Mouse (Mus musculus): ENCODE results near the gene Rpl19. TPM values are rescaled to one million over a fixed set of nuclear protein-coding genes. Genes with fewer than 3 reads are reported as not detected.

Gene Rpl19
- polyA plus RNA-seq, 1 experiment from 2014 or later = 1,072 TPM

- Histone ChIP-seq H3K4me3 (replicated peaks) (peak overlapping the region; percentile 87), H3K4me2 (peak overlapping the region; percentile 90), H3K4me1 (peaks cover 37% of the 10 kb centered on the region), H3K27ac (peak overlapping the region; percentile 93), H3K27me3 (peaks cover 31% of the 10 kb centered on the region), H3K9me3 (replicated peaks) (no peaks in the 10 kb centered on the region), H3K36me3 (no peaks in the 10 kb centered on the region), H3K9ac (peak overlapping the region; percentile 81)
- peak; percentile 77 for ATAC-seq (replicated peaks; ENCODE audit: low FRiP score)
- under 1% methylated on average over 42 of the region's 42 CpGs for WGBS
Measured at GRCm38 (mm10) chr11:97987551-97988526, 38.7 kb upstream of the Rpl19 start.

GRCm38 (mm10) chr11:97988530-97989096, 37.9 kb upstream of the Rpl19 start:
- 0% methylated on average over 26 of the region's 26 CpGs for WGBS
- H3K9ac ChIP-seq = peak overlapping the region; percentile 81
- ATAC-seq (replicated peaks; ENCODE audit: low FRiP score) = peak; percentile 84

GRCm38 (mm10) chr11:97994539-97995100, 31.9 kb upstream of the Rpl19 start:
- Histone ChIP-seq H3K27ac (no peak overlapping the region), H3K36me3 (no peaks in the 10 kb centered on the region), H3K4me1 (peaks cover 37% of the 10 kb centered on the region), H3K9me3 (replicated peaks) (no peaks in the 10 kb centered on the region), H3K27me3 (peaks cover under 1% of the 10 kb centered on the region; the same call in 1 of the 2 replicates), H3K4me3 (replicated peaks) (peak overlapping the region; percentile 54), H3K9ac (peak overlapping the region; percentile 46; the same call in 1 of the 2 replicates), H3K4me2 (peak overlapping the region; percentile 95)
- peak; percentile 49 for ATAC-seq (replicated peaks; ENCODE audit: low FRiP score)
- WGBS = 6% methylated on average over 13 of the region's 13 CpGs

More at GRCm38 (mm10) chr11:97988530-97989096, 37.9 kb upstream of the Rpl19 start:
- H3K4me2 ChIP-seq = peak overlapping the region; percentile 90
- H3K4me3 ChIP-seq (replicated peaks) = peak overlapping the region; percentile 87
- H3K36me3 ChIP-seq = no peaks in the 10 kb centered on the region
- no peaks in the 10 kb centered on the region for H3K9me3 ChIP-seq (replicated peaks)
- peaks cover 37% of the 10 kb centered on the region for H3K4me1 ChIP-seq
- H3K27ac ChIP-seq = peak overlapping the region; percentile 93
- peaks cover 31% of the 10 kb centered on the region for H3K27me3 ChIP-seq

DNA sequence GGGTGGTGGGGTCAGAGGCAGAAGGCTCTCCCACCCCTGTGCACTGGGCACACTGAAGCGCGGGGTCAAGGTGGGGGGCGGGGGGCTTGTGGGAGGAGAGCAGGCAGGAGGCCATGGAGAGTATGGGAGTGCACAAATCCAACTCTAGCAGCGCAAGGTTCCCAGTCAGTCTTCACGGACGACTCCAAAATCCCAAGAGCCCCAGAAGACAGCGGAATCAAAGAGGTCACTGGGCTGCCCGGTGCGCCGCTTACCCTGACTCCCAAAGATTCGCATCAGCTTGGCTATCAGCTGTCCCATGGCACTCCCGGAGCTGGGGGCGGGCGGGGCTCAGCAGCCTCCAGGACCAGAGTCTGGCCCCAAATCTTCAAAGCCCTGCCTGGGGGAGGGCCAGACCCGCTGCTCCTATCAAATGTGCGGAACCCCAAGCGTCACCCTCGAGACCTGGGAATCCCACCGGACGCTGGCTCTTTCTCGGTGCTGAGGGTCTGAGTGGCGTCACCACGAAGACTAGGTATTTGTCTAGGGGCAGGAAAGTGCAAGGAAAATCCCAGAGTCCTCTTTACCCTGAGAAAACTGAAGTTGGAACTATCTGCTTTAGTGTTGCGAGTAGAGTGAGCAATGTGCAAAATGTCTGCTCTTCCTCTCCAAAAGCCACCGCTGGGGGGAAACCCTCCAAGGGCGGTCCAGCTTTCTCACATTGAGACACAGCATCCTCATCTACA, 30.8 kb upstream of the Rpl19 start, which contains the start of gene Arl5c:
Arl5c (minus strand) TSS at position 618 of the 725 bp plus-strand sequence.
- Histone ChIP-seq H3K4me2 (peak within 1 kb of the TSS; percentile 95), H3K9me3 (replicated peaks) (no peaks in the 10 kb centered on the region), H3K27me3 (peaks cover 10% of the 10 kb centered on the region), H3K36me3 (no peaks in the 10 kb centered on the region), H3K27ac (peak within 1 kb of the TSS; percentile 75), H3K9ac (peak within 1 kb of the TSS; percentile 46), H3K4me1 (peaks cover 37% of the 10 kb centered on the region), H3K4me3 (replicated peaks) (peak within 1 kb of the TSS; percentile 54)
- ATAC-seq (replicated peaks; ENCODE audit: low FRiP score) = peak; percentile 52
- 1% methylated on average over 26 of the region's 26 CpGs for WGBS

- no peak for ATAC-seq (replicated peaks; ENCODE audit: low FRiP score)
- Histone ChIP-seq H3K27ac (no peak overlapping the region), H3K9me3 (replicated peaks) (no peaks in the 10 kb centered on the region), H3K27me3 (peaks cover 16% of the 10 kb centered on the region), H3K4me1 (peaks cover 43% of the 10 kb centered on the region), H3K4me2 (no peak overlapping the region), H3K4me3 (replicated peaks) (no peak overlapping the region), H3K36me3 (no peaks in the 10 kb centered on the region), H3K9ac (no peak overlapping the region)
- 73% methylated on average over 1 of the region's 1 CpGs for WGBS
Measured at GRCm38 (mm10) chr11:97996691-97997090, 29.8 kb upstream of the Rpl19 start.

DNA sequence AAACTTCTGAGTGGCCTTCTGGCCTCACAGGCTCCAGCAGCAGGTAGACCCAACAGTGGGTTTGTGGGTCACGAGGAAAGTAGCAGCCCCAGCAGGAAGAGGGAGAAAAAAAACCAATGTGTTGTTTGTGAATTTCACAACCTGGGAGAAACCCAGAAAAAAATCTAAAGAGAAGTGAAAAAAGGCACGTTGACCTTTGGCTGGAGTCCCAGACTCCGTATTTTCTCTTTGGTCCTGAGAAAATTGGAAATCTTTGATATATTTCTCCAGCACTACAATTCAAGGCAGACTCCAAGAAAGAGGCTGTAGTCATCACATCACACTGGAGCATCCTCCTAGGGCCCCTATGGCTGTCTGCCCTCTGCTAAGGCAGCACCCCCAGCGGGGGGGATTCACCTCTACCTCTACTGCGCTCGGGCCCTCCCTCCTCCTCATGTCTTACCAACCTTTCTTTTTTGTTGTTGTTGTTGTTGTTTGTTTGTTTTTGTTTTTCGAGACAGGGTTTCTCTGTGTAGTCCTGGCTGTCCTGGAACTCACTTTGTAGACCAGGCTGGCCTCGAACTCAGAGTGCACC, 29.0 kb upstream of the Rpl19 start:
- ATAC-seq (replicated peaks; ENCODE audit: low FRiP score) = no peak
- H3K4me3 ChIP-seq (replicated peaks) = no peak overlapping the region
- WGBS = 73% methylated on average over 8 of the region's 8 CpGs
- no peaks in the 10 kb centered on the region for H3K36me3 ChIP-seq
- H3K4me2 ChIP-seq = no peak overlapping the region
- H3K9me3 ChIP-seq (replicated peaks) = no peaks in the 10 kb centered on the region
- H3K27me3 ChIP-seq = peaks cover 21% of the 10 kb centered on the region
- H3K4me1 ChIP-seq = peaks cover 48% of the 10 kb centered on the region
- H3K9ac ChIP-seq = no peak overlapping the region
- no peak overlapping the region for H3K27ac ChIP-seq

DNA sequence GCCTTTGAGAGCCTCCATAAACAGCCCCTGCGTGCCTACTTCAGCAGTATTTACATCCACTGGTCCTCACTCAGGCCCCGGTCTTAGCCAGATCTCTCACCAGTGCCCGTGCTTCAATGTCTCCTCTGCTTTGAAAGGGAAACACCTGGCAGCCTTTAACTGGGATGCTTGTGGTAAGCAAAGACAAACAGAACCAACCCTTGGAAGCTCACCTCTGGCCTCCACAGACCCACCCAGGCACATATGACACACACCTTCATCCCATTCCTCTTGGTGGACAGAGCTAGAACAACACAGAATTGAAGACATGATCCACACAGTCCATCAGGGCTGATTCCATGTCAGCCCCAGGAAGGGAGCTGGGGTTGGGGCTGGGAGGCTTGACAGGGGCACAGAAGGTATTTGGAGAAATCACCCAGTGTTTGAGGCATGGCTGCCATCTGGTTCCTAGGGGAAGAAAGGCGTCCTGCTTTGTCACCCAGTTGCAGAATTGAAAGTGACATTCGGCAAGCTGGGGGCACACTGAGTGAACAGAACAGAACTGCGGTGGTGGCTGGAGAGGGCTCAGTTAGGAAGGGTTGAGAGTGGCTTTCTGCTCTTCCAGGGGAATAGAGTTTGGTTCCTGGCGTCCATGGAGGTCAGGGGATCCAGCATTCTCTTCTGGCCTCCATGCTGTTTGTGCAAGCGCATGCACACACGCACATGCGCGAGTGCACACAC, 28.3 kb upstream of the Rpl19 start:
- H3K4me3 ChIP-seq (replicated peaks) = no peak overlapping the region
- H3K9me3 ChIP-seq (replicated peaks) = no peaks in the 10 kb centered on the region
- peaks cover 56% of the 10 kb centered on the region for H3K4me1 ChIP-seq
- no peak for ATAC-seq (replicated peaks; ENCODE audit: low FRiP score)
- no peak overlapping the region for H3K9ac ChIP-seq
- 0 out of 2 replicates have a peak, but pooled peaks cover 4% of the 10 kb centered on the region for H3K36me3 ChIP-seq
- no peak overlapping the region for H3K27ac ChIP-seq
- 78% methylated on average over 11 of the region's 11 CpGs for WGBS
- H3K27me3 ChIP-seq = peaks cover 21% of the 10 kb centered on the region
- no peak overlapping the region for H3K4me2 ChIP-seq

DNA sequence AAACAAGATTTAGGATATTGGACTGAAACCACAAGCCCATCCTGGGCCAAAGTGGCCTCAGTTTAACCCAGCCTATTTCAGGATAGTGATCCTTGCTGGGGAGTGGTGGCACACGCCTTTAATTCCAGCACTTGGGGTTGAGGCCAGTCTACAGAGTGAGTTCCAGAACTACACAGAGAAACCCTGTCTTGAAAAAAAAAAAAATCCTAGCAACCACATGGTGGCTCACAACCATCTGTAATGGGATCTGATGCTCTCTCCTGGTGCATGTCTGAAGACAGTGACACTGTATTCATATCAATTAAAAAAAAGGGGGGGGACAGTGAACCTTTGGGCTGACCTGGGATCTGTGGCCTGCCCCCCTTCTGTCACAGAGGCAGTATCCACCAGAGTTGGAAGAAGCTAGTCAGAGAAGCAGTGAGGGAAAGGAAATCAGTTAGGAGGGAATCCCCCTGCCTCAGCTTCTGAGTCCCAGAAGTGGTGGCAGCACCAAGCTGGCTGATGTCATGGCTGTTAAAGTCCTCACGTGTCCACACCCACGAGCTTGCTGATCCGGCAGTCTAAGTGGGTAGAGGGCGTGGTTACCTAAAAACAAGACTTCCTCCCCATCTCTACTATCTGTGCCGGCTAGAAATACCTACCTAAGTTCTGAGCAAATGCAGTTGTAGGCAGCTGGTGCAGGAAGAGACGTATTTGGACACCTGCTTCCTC, 27.5 kb upstream of the Rpl19 start:
- H3K36me3 ChIP-seq = peaks cover 5% of the 10 kb centered on the region
- WGBS = 55% methylated on average over 7 of the region's 7 CpGs
- ATAC-seq (replicated peaks; ENCODE audit: low FRiP score) = no peak
- no peak overlapping the region for H3K4me2 ChIP-seq
- peaks cover 21% of the 10 kb centered on the region for H3K27me3 ChIP-seq
- H3K9me3 ChIP-seq (replicated peaks) = no peaks in the 10 kb centered on the region
- H3K9ac ChIP-seq = no peak overlapping the region
- no peak overlapping the region for H3K27ac ChIP-seq
- no peak overlapping the region for H3K4me3 ChIP-seq (replicated peaks)
- peaks cover 64% of the 10 kb centered on the region for H3K4me1 ChIP-seq

GRCm38 (mm10) chr11:97999748-98000147, 26.8 kb upstream of the Rpl19 start:
- Histone ChIP-seq H3K4me1 (peaks cover 61% of the 10 kb centered on the region), H3K27ac (no peak overlapping the region), H3K4me2 (no peak overlapping the region), H3K9ac (no peak overlapping the region), H3K36me3 (peaks cover 12% of the 10 kb centered on the region), H3K27me3 (peaks cover 21% of the 10 kb centered on the region), H3K4me3 (replicated peaks) (no peak overlapping the region), H3K9me3 (replicated peaks) (no peaks in the 10 kb centered on the region)
- 36% methylated on average over 5 of the region's 5 CpGs for WGBS
- ATAC-seq (replicated peaks; ENCODE audit: low FRiP score) = no peak

DNA sequence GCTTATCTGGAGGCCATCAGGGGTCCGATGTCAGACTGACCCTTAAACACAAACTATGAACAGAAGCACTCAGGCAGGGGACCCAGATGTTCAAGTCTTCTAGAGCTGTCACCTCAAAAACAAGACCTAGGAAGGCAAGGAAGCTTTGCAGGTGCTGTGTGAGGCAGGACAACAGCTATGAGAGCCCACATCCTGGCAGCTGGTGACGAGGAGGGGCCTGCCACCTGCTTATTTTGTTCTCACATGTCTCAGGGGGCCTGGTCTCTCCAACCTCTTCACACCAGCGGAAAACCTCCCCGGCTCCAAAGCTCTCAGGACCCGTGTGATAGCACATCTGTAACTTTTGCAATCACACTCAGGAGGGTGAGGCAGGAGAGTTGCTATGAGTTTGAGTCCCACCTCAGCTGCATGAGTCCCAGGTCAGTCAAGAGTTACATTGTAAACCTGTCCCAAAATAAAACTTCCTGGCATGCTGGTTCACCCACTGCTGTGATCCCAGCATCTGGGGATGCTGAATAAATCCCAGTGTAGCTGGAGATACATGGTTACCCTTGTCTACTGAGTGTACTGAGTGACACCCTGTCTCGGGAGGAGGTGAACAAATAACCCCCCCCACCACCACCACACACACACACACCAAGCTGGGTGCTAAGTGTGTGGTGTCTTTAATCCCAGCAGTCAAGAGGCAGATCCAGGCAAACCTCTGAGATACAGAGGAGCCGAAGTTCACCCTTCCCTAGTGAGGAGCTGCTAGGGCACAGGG, 26.0 kb upstream of the Rpl19 start:
- WGBS = 19% methylated on average over 7 of the region's 7 CpGs
- H3K4me2 ChIP-seq = no peak overlapping the region
- H3K27me3 ChIP-seq = peaks cover 21% of the 10 kb centered on the region
- no peak overlapping the region for H3K27ac ChIP-seq
- H3K36me3 ChIP-seq = peaks cover 20% of the 10 kb centered on the region
- peaks cover 53% of the 10 kb centered on the region for H3K4me1 ChIP-seq
- no peak overlapping the region for H3K9ac ChIP-seq
- no peak for ATAC-seq (replicated peaks; ENCODE audit: low FRiP score)
- no peak overlapping the region for H3K4me3 ChIP-seq (replicated peaks)
- no peaks in the 10 kb centered on the region for H3K9me3 ChIP-seq (replicated peaks)
